Mouse (Mus musculus) liver, embryonic 14.5 days (tissue): ENCODE measurements around the gene Lrrc32.

ENCODE experiments used
- CTCF ChIP-seq: IDR thresholded peaks from 2 replicates; pipeline ENCODE4 v1.5.1; 2016; ENCODE audit warnings: antibody characterized with exemption, low read depth, control low read depth
- EP300 ChIP-seq: IDR thresholded peaks from 2 replicates; pipeline ENCODE4 v1.6.1; 2016; ENCODE audit warnings: antibody characterized with exemption, low read depth

GRCm38 (mm10) chr7:98523070-98523812 is 34.2 kb downstream of the Lrrc32 start:
- no peak for TF ChIP-seq CTCF
- no peak for TF ChIP-seq EP300
